Mouse (Mus musculus): ENCODE measurements around the gene Agr2. TPM values are rescaled to one million over a fixed set of nuclear protein-coding genes. Genes with fewer than 3 reads are reported as not detected.

Gene Agr2
- total RNA-seq, 2 experiments from 2014 or later = not detected

Other genes starting within 250 kb of the Agr2 start
- not detected for gene Agr3, start 67.3 kb upstream of the Agr2 start, total RNA-seq (2021)
- gene Tspan13, start 49.6 kb downstream of the Agr2 start, total RNA-seq (2021) = 100 to 1,000 TPM; 176 to 181 TPM
- 10 to 100 TPM; 61.8 to 63.7 TPM for gene Ankmy2, start 164.2 kb downstream of the Agr2 start, total RNA-seq (2021)
- gene Bzw2, start 165.2 kb downstream of the Agr2 start, total RNA-seq (2021) = 100 to 1,000 TPM; 252 to 269 TPM

Data from left cerebral cortex, postnatal 4 days (tissue).